Mouse (Mus musculus) right cerebral cortex, postnatal 36 days (tissue): Measurements from ENCODE around the gene Rnf212b.

Source experiments
- DNase-seq, 2 experiments: peaks; one replicate each; pipeline ENCODE4 v3.0.0; 2022; ENCODE audit warnings: low spot score in 2 of 2, mixed read lengths in 1 of 2

The Rnf212b gene

DNA sequence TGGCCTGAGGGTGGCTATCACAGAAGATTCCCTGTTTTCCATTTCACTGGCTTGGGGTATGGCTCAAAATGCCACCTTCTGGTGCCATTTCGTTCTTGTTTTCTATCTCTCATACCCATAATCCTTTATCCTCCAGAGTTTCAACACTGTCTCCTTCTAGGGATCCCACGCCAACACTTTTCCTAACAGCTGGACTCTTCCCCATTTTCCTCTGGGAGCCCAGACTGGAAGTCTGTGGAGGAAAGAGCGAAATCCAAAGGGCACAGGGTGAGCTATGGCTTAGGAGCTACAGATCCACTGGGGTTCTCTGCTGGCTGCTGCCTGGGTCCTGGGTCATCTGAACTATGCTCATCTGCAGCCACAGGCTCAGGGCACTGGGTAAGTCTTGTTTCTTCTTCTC, 60.2 kb downstream of the Rnf212b start:
- no peak for DNase-seq

DNA sequence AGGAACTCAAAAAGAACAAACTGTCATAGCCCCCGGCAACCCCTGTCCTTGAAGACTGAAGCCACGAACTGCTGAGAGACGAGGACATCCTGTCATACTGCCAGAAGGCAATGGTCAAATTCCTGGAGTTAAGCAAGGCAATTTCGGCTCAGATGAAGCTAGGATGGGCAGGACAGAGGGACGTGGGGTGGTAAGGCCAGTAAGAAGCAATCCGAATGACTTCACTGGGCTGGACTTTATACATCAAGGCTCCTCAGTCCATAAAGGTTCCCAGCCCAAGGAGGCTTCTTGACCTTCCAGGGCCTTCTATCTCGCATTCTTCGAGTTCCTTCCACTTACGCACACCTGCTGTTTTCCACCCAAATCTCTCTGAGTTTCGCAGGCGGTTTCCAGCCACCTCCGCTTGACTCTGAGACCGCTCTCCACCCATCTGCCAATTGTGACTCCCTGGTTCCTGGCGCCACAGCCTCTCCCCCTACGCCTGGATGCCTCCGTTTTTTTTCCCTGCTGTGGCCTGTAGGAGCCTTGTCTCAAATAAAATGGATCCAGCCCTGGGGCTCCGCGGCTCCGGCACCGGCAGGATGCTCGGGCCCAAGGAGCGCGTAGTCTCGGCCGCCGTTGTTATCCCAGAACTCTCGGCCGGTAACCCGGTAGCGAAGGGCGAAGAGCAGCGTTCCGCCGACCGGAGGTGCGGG, 62.0 kb downstream of the Rnf212b start:
- peak; percentile 57 to 61 for DNase-seq

DNA sequence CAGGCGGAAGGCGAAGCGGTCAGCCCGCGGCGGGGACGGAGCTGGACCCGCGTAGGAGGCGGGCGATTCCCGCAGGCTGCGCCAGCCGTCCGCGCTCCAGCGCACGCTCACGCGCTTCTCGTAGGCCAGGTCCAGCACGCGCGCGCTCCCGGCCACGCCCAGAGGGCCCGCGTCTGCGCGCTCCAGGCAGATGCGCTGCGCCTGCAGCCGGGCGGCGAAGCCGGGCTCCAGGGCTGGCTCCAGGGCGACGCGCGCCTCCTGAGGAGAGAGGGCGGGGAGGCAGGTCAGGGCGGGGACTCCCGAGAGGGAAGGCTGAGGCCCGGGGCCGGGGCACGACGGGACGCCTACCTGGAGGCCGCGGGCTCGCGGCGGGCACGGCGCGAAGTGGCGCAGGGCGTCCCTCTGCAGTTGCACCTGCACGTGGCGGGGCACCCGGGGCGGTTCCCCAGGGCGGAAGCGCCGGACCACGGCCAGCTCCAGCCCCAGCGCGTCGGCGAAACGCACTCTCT, 62.7 kb downstream of the Rnf212b start:
- DNase-seq: peak; percentile 88 to 89

DNA sequence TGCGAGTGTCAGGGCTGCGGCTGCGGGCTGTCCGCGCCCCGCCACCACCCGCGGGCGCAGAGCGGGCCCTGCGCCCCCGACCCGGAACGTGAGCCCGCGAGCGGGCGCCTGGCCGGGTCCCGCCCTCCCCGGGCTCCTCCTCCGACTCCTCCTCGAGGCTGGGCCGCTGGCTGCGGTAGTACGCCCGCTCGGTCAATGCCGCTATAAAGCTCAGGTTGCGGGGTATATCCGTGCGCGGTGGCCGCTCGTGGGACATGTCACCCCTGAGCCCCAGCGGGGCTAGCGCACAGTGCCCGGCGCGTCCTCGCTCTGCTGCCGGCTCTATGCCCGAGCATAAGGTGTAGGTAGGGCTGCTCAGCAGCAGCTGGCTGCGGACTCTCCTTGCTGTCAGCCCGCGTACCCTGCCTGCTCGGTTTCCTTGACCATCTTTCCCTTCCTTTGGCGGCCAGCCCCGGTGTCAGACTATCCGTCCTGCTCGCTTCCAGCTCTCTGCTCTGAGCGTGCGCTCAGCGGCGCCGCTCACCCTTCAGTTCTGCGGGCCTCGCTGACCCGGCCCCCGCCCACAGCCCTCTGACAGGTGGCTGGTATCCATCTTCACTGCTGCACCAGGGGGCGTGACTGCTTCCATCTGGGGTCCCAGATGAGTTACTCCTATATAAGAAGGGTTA, 63.2 kb downstream of the Rnf212b start, which contains the start of gene Ppp1r3e:
Ppp1r3e (minus strand) TSS at position 503 of the 668 bp plus-strand sequence.
- DNase-seq: peak; percentile 50 to 63

DNA sequence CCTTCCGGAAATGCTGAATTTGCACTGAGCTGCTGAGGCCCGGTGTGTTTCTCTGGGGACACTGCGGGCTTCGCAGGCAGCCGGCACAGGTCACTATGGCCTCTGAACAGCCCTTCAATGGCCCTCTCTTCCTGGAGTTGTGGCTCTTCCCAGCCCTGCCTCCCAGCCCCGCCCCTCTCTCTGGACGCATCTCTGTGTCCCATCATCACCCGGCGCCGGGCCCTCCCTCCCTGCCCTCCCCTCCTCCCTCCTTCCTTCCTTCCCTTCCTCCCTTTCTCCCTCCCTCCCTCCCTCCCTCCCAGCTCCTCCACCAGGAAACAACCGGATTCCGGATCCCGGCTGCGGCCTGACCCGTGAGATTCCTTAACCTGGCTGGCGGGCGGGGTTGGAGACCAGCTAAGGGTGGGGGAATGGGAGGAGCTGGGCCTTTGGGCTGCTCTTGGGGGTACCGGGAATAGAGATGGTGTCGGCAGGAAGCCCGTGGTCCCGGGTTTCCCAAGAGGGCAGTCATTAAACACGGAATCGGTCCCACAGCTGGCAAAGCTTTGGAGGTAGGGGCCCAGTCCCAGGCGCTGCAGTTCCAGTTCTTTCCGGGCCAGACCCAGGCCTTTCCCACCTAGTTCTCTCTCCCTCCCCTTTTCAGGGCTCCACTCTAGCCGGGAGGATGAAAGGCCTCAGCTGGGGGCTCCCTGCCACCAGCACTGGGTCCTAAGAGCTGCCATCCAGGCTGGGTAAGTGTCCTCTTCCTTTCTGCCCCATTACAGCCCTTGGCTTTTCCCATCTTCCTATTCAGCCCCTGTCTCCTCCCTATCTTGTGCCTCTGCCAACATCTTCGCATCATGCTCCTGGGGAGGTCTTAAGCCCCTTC, 69.4 kb downstream of the Rnf212b start, which contains the start of the genes Bcl2l2 and Gm20521:
Bcl2l2 (plus strand) TSS at position 224 of the 868 bp plus-strand sequence.
Gm20521 (plus strand) TSS at position 288 of the 868 bp plus-strand sequence.
- peak; percentile 55 to 60 for DNase-seq

DNA sequence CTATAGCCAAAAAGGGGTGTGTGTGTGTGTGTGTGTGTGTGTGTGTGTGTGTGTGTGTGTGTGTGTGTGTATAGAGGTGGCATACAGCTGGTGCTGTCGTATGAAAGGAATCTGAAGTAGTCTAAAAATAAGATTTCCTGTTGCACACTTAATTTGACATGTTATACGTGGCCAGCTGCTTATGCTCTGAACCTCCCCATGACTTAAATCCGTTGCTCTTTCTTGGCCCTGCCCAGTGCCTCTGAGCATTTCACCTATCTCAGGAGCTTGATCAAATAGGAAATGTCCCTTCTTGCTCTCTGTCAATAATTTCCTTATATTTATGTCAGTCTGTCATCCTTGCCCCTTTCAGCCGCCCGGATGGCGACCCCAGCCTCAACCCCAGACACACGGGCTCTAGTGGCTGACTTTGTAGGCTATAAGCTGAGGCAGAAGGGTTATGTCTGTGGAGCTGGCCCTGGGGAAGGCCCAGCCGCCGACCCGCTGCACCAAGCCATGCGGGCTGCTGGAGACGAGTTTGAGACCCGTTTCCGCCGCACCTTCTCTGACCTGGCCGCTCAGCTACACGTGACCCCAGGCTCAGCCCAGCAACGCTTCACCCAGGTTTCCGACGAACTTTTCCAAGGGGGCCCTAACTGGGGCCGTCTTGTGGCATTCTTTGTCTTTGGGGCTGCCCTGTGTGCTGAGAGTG, 70.2 kb downstream of the Rnf212b start:
- DNase-seq: no peak

DNA sequence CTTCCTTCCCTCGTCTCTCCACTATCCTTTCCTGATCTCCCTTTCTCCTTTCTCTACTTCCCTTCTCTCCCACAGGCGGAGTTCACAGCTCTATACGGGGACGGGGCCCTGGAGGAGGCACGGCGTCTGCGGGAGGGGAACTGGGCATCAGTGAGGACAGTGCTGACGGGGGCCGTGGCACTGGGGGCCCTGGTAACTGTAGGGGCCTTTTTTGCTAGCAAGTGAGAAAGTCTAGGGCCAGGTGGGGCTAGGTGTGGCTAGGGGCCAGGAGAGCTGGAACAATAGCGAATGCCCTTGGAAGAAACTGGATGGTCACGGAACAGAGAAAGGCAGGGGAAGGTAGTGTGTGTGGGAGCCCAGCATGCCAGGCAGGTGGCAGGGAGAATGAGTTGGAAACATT, 71.4 kb downstream of the Rnf212b start:
- no peak for DNase-seq

DNA sequence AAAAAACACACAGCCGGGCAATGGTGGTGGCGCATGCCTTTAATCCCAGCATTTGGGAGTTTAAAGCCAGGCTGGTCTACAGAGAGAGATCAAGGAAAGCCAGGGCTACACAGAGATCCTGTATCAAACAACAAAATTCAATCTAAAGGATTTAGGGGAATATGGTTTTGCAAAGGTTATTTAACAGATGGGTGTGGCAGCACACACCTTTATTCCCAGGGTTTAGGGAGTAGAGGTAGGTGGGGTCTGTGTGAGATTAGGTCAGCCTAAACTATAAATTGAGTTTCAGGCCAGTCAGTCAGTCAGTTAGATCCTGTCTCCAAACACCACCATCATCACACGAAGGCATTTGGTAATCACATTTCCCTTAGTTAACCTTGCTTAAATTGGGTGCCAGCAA, 78.3 kb downstream of the Rnf212b start, which contains the start of gene Pabpn1:
Pabpn1 (plus strand) TSS at position 301 of the 400 bp plus-strand sequence.
- no peak for DNase-seq

DNA sequence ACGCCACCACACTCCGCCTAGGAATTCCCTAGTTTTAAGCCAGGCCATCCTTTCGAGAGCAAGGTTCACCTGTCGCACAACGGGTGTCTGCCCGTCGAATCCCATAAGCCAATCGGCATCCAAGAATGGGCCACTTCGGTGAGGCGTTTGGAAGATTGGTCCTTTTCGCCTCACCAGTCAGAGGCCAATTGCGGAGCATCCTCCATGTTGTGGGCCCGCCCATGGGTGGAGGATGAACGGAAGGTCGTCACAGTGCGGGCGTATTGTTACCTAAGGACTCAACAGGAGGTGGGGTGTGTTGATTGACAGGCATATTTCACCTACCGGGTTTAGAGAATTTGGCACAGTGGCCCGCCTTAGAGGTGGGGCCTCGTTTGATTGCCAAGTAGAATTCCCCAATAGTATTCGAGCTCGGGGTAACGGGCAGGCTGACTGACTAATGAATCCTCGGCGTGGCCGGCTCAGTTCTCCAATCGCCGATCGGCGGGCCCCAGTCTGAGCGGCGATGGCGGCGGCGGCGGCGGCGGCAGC, 79.8 kb downstream of the Rnf212b start:
- peak; percentile 98 to 100 for DNase-seq

DNA sequence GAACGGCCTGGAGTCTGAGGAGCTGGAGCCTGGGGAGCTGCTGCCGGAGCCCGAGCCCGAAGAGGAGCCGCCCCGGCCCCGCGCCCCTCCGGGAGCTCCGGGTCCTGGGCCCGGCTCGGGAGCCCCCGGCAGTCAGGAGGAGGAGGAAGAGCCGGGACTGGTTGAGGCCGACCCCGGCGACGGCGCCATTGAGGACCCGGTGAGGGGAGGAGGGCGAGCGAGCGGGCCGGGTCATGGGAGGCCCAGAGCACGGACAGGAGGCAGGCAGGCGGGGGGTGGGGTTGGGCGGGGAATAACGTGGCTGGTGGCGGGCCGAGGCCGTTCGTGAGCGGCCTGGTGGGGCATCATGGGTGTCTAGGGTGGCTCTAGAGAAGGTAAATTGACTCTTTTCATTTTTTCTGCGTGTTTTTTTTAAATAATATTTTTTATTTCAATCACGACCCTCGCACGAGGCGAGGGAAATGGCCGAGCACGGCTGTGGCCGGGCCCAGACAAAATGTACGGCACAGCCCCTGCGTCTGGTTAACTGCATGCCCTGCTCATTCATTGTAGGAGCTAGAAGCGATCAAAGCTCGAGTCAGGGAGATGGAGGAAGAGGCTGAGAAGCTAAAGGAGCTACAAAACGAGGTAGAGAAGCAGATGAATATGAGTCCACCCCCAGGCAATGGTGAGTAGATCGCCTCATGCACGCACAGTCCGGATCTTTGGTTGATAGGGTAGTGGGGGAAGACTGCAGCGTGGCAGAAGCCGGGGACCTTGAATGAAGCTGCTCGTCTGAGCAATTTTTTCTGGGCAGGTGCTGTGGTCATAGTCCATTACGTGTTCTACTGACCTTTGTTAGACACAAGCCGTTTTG, 80.6 kb downstream of the Rnf212b start:
- DNase-seq: peak in 1 of 2 experiments; percentile 41

DNA sequence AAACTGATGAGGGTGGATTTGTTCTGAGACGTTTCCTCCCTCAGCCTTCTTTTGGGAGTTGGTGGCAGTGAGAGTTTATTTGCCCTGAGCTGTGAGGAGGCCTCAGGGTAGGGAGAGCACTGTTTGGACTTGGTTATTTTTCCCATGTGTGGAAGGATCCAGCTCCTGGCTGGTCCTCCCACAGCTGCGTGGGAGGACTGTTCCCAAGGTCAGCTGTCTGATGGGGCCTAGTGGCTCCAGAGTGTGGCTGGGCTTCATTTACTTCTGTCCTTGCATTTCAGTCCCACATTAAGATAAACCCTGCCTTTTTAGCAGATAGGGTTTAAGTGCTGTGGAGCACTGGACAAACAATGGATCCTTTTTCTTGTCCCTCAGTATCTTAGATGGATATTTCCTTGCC, 83.5 kb downstream of the Rnf212b start:
- no peak for DNase-seq

DNA sequence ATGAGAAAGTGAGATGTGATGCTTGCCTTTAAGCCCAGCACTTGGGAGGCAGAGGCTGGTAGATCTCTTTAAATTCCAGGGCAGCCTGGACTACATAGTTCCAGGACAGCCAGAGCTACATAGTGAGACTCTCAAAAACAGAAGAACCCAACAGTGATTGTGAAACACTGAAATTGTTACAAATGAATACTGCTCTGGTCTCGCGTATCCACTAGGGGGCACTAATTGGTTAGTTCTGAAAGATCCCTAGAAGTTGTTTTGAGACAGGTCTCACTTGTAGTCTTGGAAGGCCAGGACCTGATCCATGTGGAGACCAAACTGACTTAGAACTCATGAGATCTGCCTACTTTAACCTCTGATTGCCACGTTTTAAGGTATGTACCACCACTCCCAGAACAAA, 86.4 kb downstream of the Rnf212b start:
- DNase-seq: peak; percentile 60 to 72

DNA sequence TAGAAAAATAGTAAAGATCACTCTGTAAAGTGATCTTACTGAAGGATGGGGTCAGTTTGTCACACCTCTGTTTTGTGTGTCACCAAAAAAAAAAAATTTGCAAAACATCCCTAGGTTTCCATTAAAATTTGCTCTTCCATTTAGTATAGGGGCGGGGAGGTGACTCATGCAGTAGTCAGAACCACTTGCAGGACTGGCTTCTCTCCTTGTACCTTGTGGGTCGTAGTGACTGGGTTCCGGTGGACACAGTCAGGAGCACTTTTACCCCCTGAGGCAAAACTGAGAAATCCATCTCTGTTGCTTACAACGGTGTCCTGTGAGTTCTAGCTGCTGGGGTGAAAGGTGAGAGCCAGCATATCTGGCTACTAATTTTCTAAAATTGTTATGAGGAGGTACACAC, 89.7 kb downstream of the Rnf212b start:
- no peak for DNase-seq
